Mouse (Mus musculus): ENCODE measurements around the gene 4930564D02Rik. TPM values are rescaled to one million over a fixed set of nuclear protein-coding genes. Genes with fewer than 3 reads are reported as not detected.

Gene 4930564D02Rik
- polyA plus RNA-seq, 1 experiment, result not detected

GRCm38 (mm10) chr3:105061991-105062390 is 4.7 kb upstream of the 4930564D02Rik start:
- WGBS, result 81% methylated on average over 1 of the region's 1 CpGs
- Histone ChIP-seq H3K4me1 (replicated peaks; ENCODE audit: control insufficient read depth, insufficient read depth, low read length) (no peaks in the 10 kb centered on the region; the same call in 1 of the 2 replicates), H3K27ac (ENCODE audit: control insufficient read depth, insufficient read depth, low read length) (no peak overlapping the region), H3K27me3 (ENCODE audit: control insufficient read depth, insufficient read depth, low read length) (no peaks in the 10 kb centered on the region), H3K4me3 (ENCODE audit: control insufficient read depth, insufficient read depth, low read length) (no peak overlapping the region), H3K36me3 (ENCODE audit: control insufficient read depth, insufficient read depth, low read length) (no peaks in the 10 kb centered on the region)
- no peak for DNase-seq
- TF ChIP-seq CTCF (IDR thresholded peaks at IDR 0.05; ENCODE audit: borderline replicate concordance, control insufficient read depth, extremely low read depth, insufficient read depth, low read length, poor library complexity) (no peak), POLR2A (IDR thresholded peaks at IDR 0.05; ENCODE audit: control insufficient read depth, extremely low read depth, insufficient read depth, low read length, poor library complexity) (no peak)

- 91% methylated on average over 9 of the region's 9 CpGs for WGBS
- Histone ChIP-seq H3K4me3 (ENCODE audit: control insufficient read depth, insufficient read depth, low read length) (no peak overlapping the region), H3K27me3 (ENCODE audit: control insufficient read depth, insufficient read depth, low read length) (no peaks in the 10 kb centered on the region), H3K4me1 (replicated peaks; ENCODE audit: control insufficient read depth, insufficient read depth, low read length) (no peaks in the 10 kb centered on the region; the same call in 1 of the 2 replicates), H3K27ac (ENCODE audit: control insufficient read depth, insufficient read depth, low read length) (no peak overlapping the region), H3K36me3 (ENCODE audit: control insufficient read depth, insufficient read depth, low read length) (no peaks in the 10 kb centered on the region)
- no peak for TF ChIP-seq POLR2A (IDR thresholded peaks at IDR 0.05; ENCODE audit: control insufficient read depth, extremely low read depth, insufficient read depth, low read length, poor library complexity)
- TF ChIP-seq CTCF (IDR thresholded peaks at IDR 0.05; ENCODE audit: borderline replicate concordance, control insufficient read depth, extremely low read depth, insufficient read depth, low read length, poor library complexity), result no peak
- no peak for DNase-seq
Measured at GRCm38 (mm10) chr3:105062676-105063075, 4.0 kb upstream of the 4930564D02Rik start.

DNA sequence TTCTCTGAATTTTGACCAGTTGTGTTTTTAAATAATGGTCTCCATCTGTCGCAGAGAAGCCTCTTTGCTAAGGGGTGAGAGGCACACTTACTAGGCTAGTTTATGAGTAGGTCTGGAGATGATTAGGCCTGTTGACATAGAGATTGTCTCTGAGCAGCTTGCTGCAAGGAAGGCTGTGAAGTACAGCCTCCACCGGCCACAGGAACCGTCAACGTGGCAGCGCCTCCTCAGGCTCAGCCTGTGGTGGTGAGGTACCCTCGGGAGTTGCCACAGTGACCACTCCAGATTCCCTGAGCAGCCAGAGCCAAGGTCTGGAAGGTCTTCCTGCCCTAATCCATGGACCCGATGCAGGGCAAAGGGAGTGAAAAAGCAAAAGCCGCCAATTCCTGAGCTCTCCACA is 3.9 kb downstream of the 4930564D02Rik start:
- Histone ChIP-seq H3K27ac (ENCODE audit: control insufficient read depth, insufficient read depth, low read length) (no peak overlapping the region), H3K4me1 (replicated peaks; ENCODE audit: control insufficient read depth, insufficient read depth, low read length) (no peaks in the 10 kb centered on the region), H3K36me3 (ENCODE audit: control insufficient read depth, insufficient read depth, low read length) (no peaks in the 10 kb centered on the region), H3K4me3 (ENCODE audit: control insufficient read depth, insufficient read depth, low read length) (no peak overlapping the region), H3K27me3 (ENCODE audit: control insufficient read depth, insufficient read depth, low read length) (no peaks in the 10 kb centered on the region)
- 89% methylated on average over 8 of the region's 8 CpGs for WGBS
- DNase-seq, result no peak
- no peak for TF ChIP-seq CTCF (IDR thresholded peaks at IDR 0.05; ENCODE audit: borderline replicate concordance, control insufficient read depth, extremely low read depth, insufficient read depth, low read length, poor library complexity)
- no peak for TF ChIP-seq POLR2A (IDR thresholded peaks at IDR 0.05; ENCODE audit: control insufficient read depth, extremely low read depth, insufficient read depth, low read length, poor library complexity)

DNA sequence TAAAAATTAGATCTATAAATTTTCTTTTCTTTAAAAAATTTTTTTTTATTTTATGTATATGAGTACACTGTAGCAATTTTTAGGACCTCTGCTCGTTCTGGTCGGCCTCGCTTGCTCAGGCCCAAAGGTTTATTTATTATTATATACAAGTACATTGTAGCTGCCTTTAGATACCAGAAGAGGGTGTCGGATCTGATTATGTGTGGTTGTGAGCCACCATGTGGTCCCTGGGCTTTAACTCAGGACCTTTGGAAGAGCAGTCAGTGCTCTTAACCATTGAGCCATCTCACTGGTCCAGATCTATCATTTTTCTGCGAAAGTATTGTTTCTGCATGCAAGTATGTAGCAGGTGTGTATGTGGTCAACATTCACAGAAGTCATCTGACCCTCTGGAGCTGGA is 4.6 kb downstream of the 4930564D02Rik start:
- TF ChIP-seq POLR2A (IDR thresholded peaks at IDR 0.05; ENCODE audit: control insufficient read depth, extremely low read depth, insufficient read depth, low read length, poor library complexity) (no peak), CTCF (IDR thresholded peaks at IDR 0.05; ENCODE audit: borderline replicate concordance, control insufficient read depth, extremely low read depth, insufficient read depth, low read length, poor library complexity) (no peak)
- H3K27me3 ChIP-seq (ENCODE audit: control insufficient read depth, insufficient read depth, low read length), result no peaks in the 10 kb centered on the region
- H3K4me3 ChIP-seq (ENCODE audit: control insufficient read depth, insufficient read depth, low read length), result no peak overlapping the region
- no peaks in the 10 kb centered on the region for H3K4me1 ChIP-seq (replicated peaks; ENCODE audit: control insufficient read depth, insufficient read depth, low read length)
- WGBS, result 97% methylated on average over 5 of the region's 5 CpGs
- no peak overlapping the region for H3K27ac ChIP-seq (ENCODE audit: control insufficient read depth, insufficient read depth, low read length)
- H3K36me3 ChIP-seq (ENCODE audit: control insufficient read depth, insufficient read depth, low read length), result no peaks in the 10 kb centered on the region
- no peak for DNase-seq

GRCm38 (mm10) chr3:105072536-105072935 is 5.9 kb downstream of the 4930564D02Rik start:
- TF ChIP-seq POLR2A (IDR thresholded peaks at IDR 0.05; ENCODE audit: control insufficient read depth, extremely low read depth, insufficient read depth, low read length, poor library complexity) (no peak), CTCF (IDR thresholded peaks at IDR 0.05; ENCODE audit: borderline replicate concordance, control insufficient read depth, extremely low read depth, insufficient read depth, low read length, poor library complexity) (no peak)
- no peak overlapping the region for H3K27ac ChIP-seq (ENCODE audit: control insufficient read depth, insufficient read depth, low read length)
- 97% methylated on average over 10 of the region's 10 CpGs for WGBS

GRCm38 (mm10) chr3:105075796-105076195 is 9.2 kb downstream of the 4930564D02Rik start:
- no peaks in the 10 kb centered on the region for H3K4me1 ChIP-seq (replicated peaks; ENCODE audit: control insufficient read depth, insufficient read depth, low read length)
- no peak for DNase-seq
- WGBS, result 89% methylated on average over 5 of the region's 5 CpGs
- no peaks in the 10 kb centered on the region for H3K36me3 ChIP-seq (ENCODE audit: control insufficient read depth, insufficient read depth, low read length)
- TF ChIP-seq CTCF (IDR thresholded peaks at IDR 0.05; ENCODE audit: borderline replicate concordance, control insufficient read depth, extremely low read depth, insufficient read depth, low read length, poor library complexity) (no peak), POLR2A (IDR thresholded peaks at IDR 0.05; ENCODE audit: control insufficient read depth, extremely low read depth, insufficient read depth, low read length, poor library complexity) (no peak)
- H3K27ac ChIP-seq (ENCODE audit: control insufficient read depth, insufficient read depth, low read length), result no peak overlapping the region
- no peak overlapping the region for H3K4me3 ChIP-seq (ENCODE audit: control insufficient read depth, insufficient read depth, low read length)
- no peaks in the 10 kb centered on the region for H3K27me3 ChIP-seq (ENCODE audit: control insufficient read depth, insufficient read depth, low read length)

More at GRCm38 (mm10) chr3:105072536-105072935, 5.9 kb downstream of the 4930564D02Rik start:
- H3K27me3 ChIP-seq (ENCODE audit: control insufficient read depth, insufficient read depth, low read length), result no peaks in the 10 kb centered on the region
- no peaks in the 10 kb centered on the region for H3K36me3 ChIP-seq (ENCODE audit: control insufficient read depth, insufficient read depth, low read length)
- DNase-seq, result no peak
- no peak overlapping the region for H3K4me3 ChIP-seq (ENCODE audit: control insufficient read depth, insufficient read depth, low read length)
- H3K4me1 ChIP-seq (replicated peaks; ENCODE audit: control insufficient read depth, insufficient read depth, low read length), result no peaks in the 10 kb centered on the region

Measured in thymus, adult 2 months (tissue).